Mouse (Mus musculus) MEL (cell line): ENCODE data around the gene Ifih1.

Source experiments
- CHD1 ChIP-seq: IDR thresholded peaks from 2 replicates; pipeline ENCODE4 v1.6.1; 2012; ENCODE audit warnings: low read depth, mild to moderate bottlenecking, inconsistent platforms, low read length, improper control_type of control experiment
- CHD2 ChIP-seq: IDR thresholded peaks from 2 replicates; pipeline ENCODE4 v1.6.1; 2011; ENCODE audit warnings: low read length, improper control_type of control experiment
- CTCF ChIP-seq, 3 experiments: IDR thresholded peaks in 2 of 3; conservative IDR thresholded peaks in 1 of 3; 2 replicates each; pipeline ENCODE4 v1.5.1; 2011 to 2012; ENCODE audit warnings: low read length in 3 of 3, low read depth in 2 of 3, mild to moderate bottlenecking in 2 of 3, improper control_type of control experiment in 1 of 3, inconsistent platforms in 1 of 3, mixed read lengths in 1 of 3, moderate library complexity in 1 of 3; ENCODE audit not compliant: control insufficient read depth in 1 of 3, insufficient read depth in 1 of 3, poor library complexity in 1 of 3, severe bottlenecking in 1 of 3
- E2F4 ChIP-seq: IDR thresholded peaks from 2 replicates; pipeline ENCODE4 v1.6.1; 2011; ENCODE audit warnings: low read depth, low read length, improper control_type of control experiment, borderline replicate concordance
- ELF1 ChIP-seq: IDR thresholded peaks from 2 replicates; pipeline ENCODE4 v1.6.1; 2014; ENCODE audit warnings: low read depth, mild to moderate bottlenecking, inconsistent platforms, low read length, improper control_type of control experiment, moderate library complexity
- ETS1 ChIP-seq: IDR thresholded peaks from 2 replicates; pipeline ENCODE4 v1.6.1; 2012; ENCODE audit warnings: low read depth, mild to moderate bottlenecking, inconsistent platforms, low read length, improper control_type of control experiment, moderate library complexity
- GABPA ChIP-seq: IDR thresholded peaks from 2 replicates; pipeline ENCODE4 v1.6.1; 2012; ENCODE audit warnings: low read depth, mild to moderate bottlenecking, inconsistent platforms, low read length, improper control_type of control experiment, moderate library complexity
- GATA1 ChIP-seq: IDR thresholded peaks from 2 replicates; pipeline ENCODE4 v1.6.1; 2011; ENCODE audit warnings: low read depth, low read length, improper control_type of control experiment
- MAFK ChIP-seq: IDR thresholded peaks from 2 replicates; pipeline ENCODE4 v1.6.1; 2011; ENCODE audit warnings: low read depth, mild to moderate bottlenecking, low read length, improper control_type of control experiment, borderline replicate concordance
- MYC ChIP-seq: IDR thresholded peaks from 2 replicates; pipeline ENCODE4 v1.6.1; 2011; ENCODE audit warnings: low read depth, mild to moderate bottlenecking, low read length, improper control_type of control experiment, moderate library complexity
- POLR2AphosphoS5 ChIP-seq: IDR thresholded peaks from 2 replicates; pipeline ENCODE4 v1.6.1; 2012; ENCODE audit warnings: low read depth, borderline replicate concordance, mild to moderate bottlenecking, inconsistent platforms, low read length, moderate library complexity, mixed read lengths
- SIN3A ChIP-seq: IDR thresholded peaks from 2 replicates; pipeline ENCODE4 v1.6.1; 2012; ENCODE audit warnings: low read length, improper control_type of control experiment, inconsistent platforms
- TCF12 ChIP-seq: IDR thresholded peaks from 2 replicates; pipeline ENCODE4 v1.6.1; 2014; ENCODE audit warnings: low read depth, mild to moderate bottlenecking, inconsistent platforms, low read length, improper control_type of control experiment, moderate library complexity
- ZC3H11A ChIP-seq: IDR thresholded peaks from 2 replicates; pipeline ENCODE4 v1.6.1; 2012; ENCODE audit warnings: low read depth, mild to moderate bottlenecking, inconsistent platforms, low read length, improper control_type of control experiment

- TF ChIP-seq MYC: no peak
- no peak for TF ChIP-seq E2F4
- no peak for TF ChIP-seq ELF1
- TF ChIP-seq POLR2AphosphoS5: no peak
- no peak for TF ChIP-seq GABPA
- no peak for TF ChIP-seq CTCF (IDR thresholded peaks at IDR 0.05 in 2 of 3, conservative IDR thresholded peaks at IDR 0.05 in 1 of 3; ENCODE audit: control insufficient read depth in 1 of 3, insufficient read depth in 1 of 3, low read depth in 2 of 3, low read length in 3 of 3, poor library complexity in 1 of 3, severe bottlenecking in 1 of 3)
- TF ChIP-seq TCF12: no peak
- no peak for TF ChIP-seq ZC3H11A
- TF ChIP-seq GATA1: 0 out of 2 replicates have a peak, but pooled peaks have one; percentile 34
- no peak for TF ChIP-seq ETS1
- TF ChIP-seq MAFK: no peak
- no peak for TF ChIP-seq CHD1
- no peak for TF ChIP-seq CHD2
- no peak for TF ChIP-seq SIN3A
Observed at GRCm38 (mm10) chr2:62651890-62652289, 5.8 kb upstream of the Ifih1 start.
